Mouse (Mus musculus) intestine, embryonic 16.5 days (tissue): Measurements from ENCODE around the gene Tmem167b. TPM values are rescaled to one million over a fixed set of nuclear protein-coding genes. Genes with fewer than 3 reads are reported as not detected.
"Not testable (repeated sequence)": the region's sequence is repeated elsewhere in the genome, so short reads cannot be mapped to it uniquely, and the experiment has no call there.

Experiments
- ATAC-seq: fragments of 200-750 bp; cut with Nextera tagmentation; 2 replicates; pipeline ENCODE4 v1.8.0; 2017; ENCODE audit warnings: moderate TSS enrichment, moderate library complexity
- H3K27ac ChIP-seq: fragments of 300-500 bp; sonication (generic); 2 replicates; pipeline ENCODE4 v1.5.1; 2014; ENCODE audit warnings: mild to moderate bottlenecking, low read length
- H3K27me3 ChIP-seq: fragments of 300-500 bp; sonication (generic); replicated peaks from 2 replicates; pipeline ENCODE4 v1.6.1; 2014; ENCODE audit warnings: low read length, control low read depth, mixed read lengths; ENCODE audit not compliant: control insufficient read depth, insufficient read depth
- H3K36me3 ChIP-seq: fragments of 300-500 bp; sonication (generic); 2 replicates; pipeline ENCODE4 v1.6.1; 2014; ENCODE audit warnings: low read length, control low read depth; ENCODE audit not compliant: control insufficient read depth, insufficient read depth
- H3K4me1 ChIP-seq: fragments of 300-500 bp; sonication (generic); 2 replicates; pipeline ENCODE4 v1.6.1; 2014; ENCODE audit warnings: low read length, control low read depth, mixed read lengths; ENCODE audit not compliant: control insufficient read depth, insufficient read depth
- H3K4me2 ChIP-seq: fragments of 300-500 bp; sonication (generic); 2 replicates; pipeline ENCODE4 v1.6.1; 2014; ENCODE audit warnings: low read depth, low read length, control low read depth
- H3K4me3 ChIP-seq: fragments of 300-500 bp; sonication (generic); 2 replicates; pipeline ENCODE4 v1.5.1; 2014; ENCODE audit warnings: mild to moderate bottlenecking, low read length
- H3K9ac ChIP-seq: fragments of 300-500 bp; sonication (generic); 2 replicates; pipeline ENCODE4 v1.6.1; 2014; ENCODE audit warnings: low read depth, low read length
- H3K9me3 ChIP-seq: fragments of 300-500 bp; sonication (generic); 2 replicates; pipeline ENCODE4 v1.6.1; 2016; ENCODE audit warnings: low read length, control low read depth; ENCODE audit not compliant: control insufficient read depth
- WGBS: fragments of 180-500 bp; shearing (Covaris S2); extraction: QIAGEN DNeasy Blood & Tissue Kit; methylation state at CpG from one replicate; pipeline ENCODE4 v1.1.7; 2014; 5-methylcytosine and 5-hydroxymethylcytosine counted together
- polyA plus RNA-seq: library from polyadenylated mRNA; unstranded; fragments of >200 nt; fragmentation: Nextera tagmentation; extraction: Ambion mirVana; gene quantifications from 2 replicates; pipeline ENCODE4 v1.2.1, GENCODE M21; 2015

Gene Tmem167b
- polyA plus RNA-seq, 1 experiment from 2014 or later, result 34.9 TPM

- peak within 1 kb of the TSS; percentile 29; the same call in 1 of the 2 replicates for H3K27ac ChIP-seq
- H3K9ac ChIP-seq, result peak within 1 kb of the TSS; percentile 79
- H3K4me2 ChIP-seq, result peak within 1 kb of the TSS; percentile 74
- peaks cover 7% of the 10 kb centered on the region; the same call in 1 of the 2 replicates for H3K4me1 ChIP-seq
- WGBS, result under 1% methylated on average over 42 of the region's 42 CpGs
- H3K4me3 ChIP-seq, result peak within 1 kb of the TSS; percentile 72
- no peaks in the 10 kb centered on the region for H3K27me3 ChIP-seq
- H3K9me3 ChIP-seq, result no peaks in the 10 kb centered on the region
- peak; percentile 98 for ATAC-seq
- no peaks in the 10 kb centered on the region for H3K36me3 ChIP-seq
These were observed 9.4 kb upstream of the Tmem167b start, which contains the start of gene Taf13 for GRCm38 (mm10) chr3:108571443-108572294. Gene Taf13, plus strand, starts transcription at chr3:108571698.

GRCm38 (mm10) chr3:108570813-108571212 is 8.5 kb upstream of the Tmem167b start:
- Histone ChIP-seq H3K27me3 (no peaks in the 10 kb centered on the region), H3K27ac (no peak overlapping the region), H3K4me3 (no peak overlapping the region; the same call in 1 of the 2 replicates), H3K4me1 (peaks cover 7% of the 10 kb centered on the region; the same call in 1 of the 2 replicates), H3K4me2 (peak overlapping the region; percentile 66; the same call in 1 of the 2 replicates), H3K9me3 (no peaks in the 10 kb centered on the region), H3K9ac (peak overlapping the region; percentile 31; the same call in 1 of the 2 replicates), H3K36me3 (no peaks in the 10 kb centered on the region)
- ATAC-seq, result no peak
- 86% methylated on average over 14 of the region's 14 CpGs for WGBS

GRCm38 (mm10) chr3:108569636-108570035 is 7.4 kb upstream of the Tmem167b start:
- ATAC-seq, result not testable (repeated sequence)
- 61% methylated on average over 3 of the region's 3 CpGs for WGBS

GRCm38 (mm10) chr3:108567990-108568877 is 6.0 kb upstream of the Tmem167b start:
- WGBS, result 53% methylated on average over 15 of the region's 15 CpGs
- Histone ChIP-seq H3K4me1 (peaks cover 4% of the 10 kb centered on the region; the same call in 1 of the 2 replicates), H3K4me3 (no peak overlapping the region), H3K4me2 (no peak overlapping the region), H3K9me3 (no peaks in the 10 kb centered on the region), H3K27ac (no peak overlapping the region), H3K9ac (no peak overlapping the region), H3K27me3 (no peaks in the 10 kb centered on the region), H3K36me3 (no peaks in the 10 kb centered on the region)
- no peak for ATAC-seq

More at GRCm38 (mm10) chr3:108569636-108570035, 7.4 kb upstream of the Tmem167b start:
- not testable (repeated sequence) for H3K36me3 ChIP-seq, H3K27ac ChIP-seq, H3K4me2 ChIP-seq, H3K4me3 ChIP-seq, H3K27me3 ChIP-seq, H3K9me3 ChIP-seq, H3K9ac ChIP-seq, H3K4me1 ChIP-seq

- peak overlapping the region; percentile 86 for H3K27ac ChIP-seq
- peak; percentile 8; the same call in 1 of the 2 replicates for ATAC-seq
- no peaks in the 10 kb centered on the region for H3K9me3 ChIP-seq
- H3K4me3 ChIP-seq, result peak overlapping the region; percentile 80
- H3K27me3 ChIP-seq, result no peaks in the 10 kb centered on the region
- peak overlapping the region; percentile 90 for H3K4me2 ChIP-seq
- peak overlapping the region; percentile 65 for H3K9ac ChIP-seq
- H3K4me1 ChIP-seq, result peaks cover 4% of the 10 kb centered on the region
- 4% methylated on average over 4 of the region's 4 CpGs for WGBS
- H3K36me3 ChIP-seq, result peaks cover 3% of the 10 kb centered on the region; the same call in 1 of the 2 replicates
These were observed 1.0 kb upstream of the Tmem167b start for GRCm38 (mm10) chr3:108563309-108563708.

GRCm38 (mm10) chr3:108562777-108563271 is 558 bp upstream of the Tmem167b start:
- peak overlapping the region; percentile 90 for H3K4me2 ChIP-seq
- H3K36me3 ChIP-seq, result peaks cover 3% of the 10 kb centered on the region; the same call in 1 of the 2 replicates
- peak; percentile 83 for ATAC-seq
- no peaks in the 10 kb centered on the region for H3K9me3 ChIP-seq
- H3K27me3 ChIP-seq, result no peaks in the 10 kb centered on the region
- WGBS, result 5% methylated on average over 15 of the region's 15 CpGs
- H3K4me3 ChIP-seq, result peak overlapping the region; percentile 80
- peak overlapping the region; percentile 86 for H3K27ac ChIP-seq
- peak overlapping the region; percentile 65 for H3K9ac ChIP-seq
- H3K4me1 ChIP-seq, result peaks cover 4% of the 10 kb centered on the region

GRCm38 (mm10) chr3:108557888-108558287 is 4.4 kb downstream of the Tmem167b start:
- no peak overlapping the region for H3K9ac ChIP-seq
- no peak for ATAC-seq
- H3K36me3 ChIP-seq, result peaks cover 3% of the 10 kb centered on the region; the same call in 1 of the 2 replicates
- WGBS, result 94% methylated on average over 4 of the region's 4 CpGs
- H3K4me1 ChIP-seq, result peaks cover 4% of the 10 kb centered on the region
- H3K4me2 ChIP-seq, result no peak overlapping the region
- no peaks in the 10 kb centered on the region for H3K27me3 ChIP-seq
- no peaks in the 10 kb centered on the region for H3K9me3 ChIP-seq
- H3K27ac ChIP-seq, result no peak overlapping the region
- H3K4me3 ChIP-seq, result no peak overlapping the region

- peak; percentile 97 for ATAC-seq
- Histone ChIP-seq H3K9me3 (no peaks in the 10 kb centered on the region), H3K9ac (peak overlapping the region; percentile 85), H3K4me1 (0 out of 2 replicates have a peak, but pooled peaks cover 4% of the 10 kb centered on the region), H3K4me2 (peak overlapping the region; percentile 79), H3K4me3 (peak overlapping the region; percentile 80), H3K27me3 (no peaks in the 10 kb centered on the region), H3K27ac (peak overlapping the region; percentile 88), H3K36me3 (peaks cover 1% of the 10 kb centered on the region; the same call in 1 of the 2 replicates)
- 18% methylated on average over 21 of the region's 22 CpGs for WGBS
These were observed 7.5 kb downstream of the Tmem167b start for GRCm38 (mm10) chr3:108554587-108555312.
